Mouse (Mus musculus) MEL (cell line): ENCODE results near the gene Zbtb38. TPM values are rescaled to one million over a fixed set of nuclear protein-coding genes. Genes with fewer than 3 reads are reported as not detected.
A peak's percentile ranks its signal among the peaks of the same experiment; 100 is the strongest.

Experiments
- DNase-seq: peaks from one replicate; pipeline ENCODE4 v3.0.0; 2011; ENCODE audit warnings: low read depth, low spot score
- H3K27ac ChIP-seq: 2 replicates; pipeline ENCODE4 v1.5.1; 2012; ENCODE audit warnings: low read depth, mild to moderate bottlenecking, control low read depth, low read length, moderate library complexity; ENCODE audit not compliant: control insufficient read depth
- H3K27me3 ChIP-seq, 2 experiments: fragments of 150-350 bp in 1 of 2; sonication (generic) in 1 of 2; 2 replicates each; pipeline ENCODE4 v1.6.1; 2012; ENCODE audit warnings: low read length in 2 of 2, mild to moderate bottlenecking in 2 of 2, improper control_type of control experiment in 1 of 2, moderate library complexity in 1 of 2; ENCODE audit not compliant: insufficient read depth in 2 of 2, control insufficient read depth in 1 of 2
- H3K36me3 ChIP-seq, 2 experiments: 2 replicates each; pipeline ENCODE4 v1.6.1; 2012 to 2014; ENCODE audit warnings: low read length in 2 of 2, improper control_type of control experiment in 1 of 2, inconsistent platforms in 1 of 2, mild to moderate bottlenecking in 1 of 2; ENCODE audit not compliant: insufficient read depth in 2 of 2, control insufficient read depth in 1 of 2
- H3K4me1 ChIP-seq, 2 experiments: fragments of 150-350 bp in 1 of 2; sonication (generic) in 1 of 2; 2 replicates each; pipeline ENCODE4 v1.6.1; 2012; ENCODE audit warnings: low read length in 2 of 2, improper control_type of control experiment in 1 of 2, mild to moderate bottlenecking in 1 of 2; ENCODE audit not compliant: insufficient read depth in 2 of 2, control insufficient read depth in 1 of 2
- H3K4me3 ChIP-seq, 2 experiments: fragments of 150-350 bp in 1 of 2; sonication (generic) in 1 of 2; 2 replicates each; pipeline ENCODE4 v1.5.1; 2012; ENCODE audit warnings: low read depth in 2 of 2, low read length in 2 of 2, mild to moderate bottlenecking in 2 of 2, moderate library complexity in 2 of 2, control low read depth in 1 of 2, improper control_type of control experiment in 1 of 2; ENCODE audit not compliant: control insufficient read depth in 1 of 2, insufficient read depth in 1 of 2
- H3K79me2 ChIP-seq: 2 replicates; pipeline ENCODE4 v1.6.1; 2012; ENCODE audit warnings: mild to moderate bottlenecking, low read length, moderate library complexity; ENCODE audit not compliant: control insufficient read depth, poor library complexity, insufficient read depth
- H3K9ac ChIP-seq: 2 replicates; pipeline ENCODE4 v1.6.1; 2012; ENCODE audit warnings: low read depth, mild to moderate bottlenecking, control low read depth, low read length, moderate library complexity; ENCODE audit not compliant: control insufficient read depth, poor library complexity, severe bottlenecking
- H3K9me3 ChIP-seq: fragments of 150-350 bp; sonication (generic); replicated peaks from 2 replicates; pipeline ENCODE4 v1.6.1; 2012; ENCODE audit warnings: mild to moderate bottlenecking, low read length, improper control_type of control experiment, moderate library complexity; ENCODE audit not compliant: insufficient read depth
- CHD2 ChIP-seq: IDR thresholded peaks from 2 replicates; pipeline ENCODE4 v1.6.1; 2011; ENCODE audit warnings: low read length, improper control_type of control experiment
- ELF1 ChIP-seq: IDR thresholded peaks from 2 replicates; pipeline ENCODE4 v1.6.1; 2014; ENCODE audit warnings: low read depth, mild to moderate bottlenecking, inconsistent platforms, low read length, improper control_type of control experiment, moderate library complexity
- EP300 ChIP-seq, 2 experiments: IDR thresholded peaks; 2 replicates each; pipeline ENCODE4 v1.6.1; 2011; ENCODE audit warnings: improper control_type of control experiment in 2 of 2, low read length in 2 of 2, low read depth in 1 of 2, mild to moderate bottlenecking in 1 of 2
- ETS1 ChIP-seq: IDR thresholded peaks from 2 replicates; pipeline ENCODE4 v1.6.1; 2012; ENCODE audit warnings: low read depth, mild to moderate bottlenecking, inconsistent platforms, low read length, improper control_type of control experiment, moderate library complexity
- GABPA ChIP-seq: IDR thresholded peaks from 2 replicates; pipeline ENCODE4 v1.6.1; 2012; ENCODE audit warnings: low read depth, mild to moderate bottlenecking, inconsistent platforms, low read length, improper control_type of control experiment, moderate library complexity
- GATA1 ChIP-seq: IDR thresholded peaks from 2 replicates; pipeline ENCODE4 v1.6.1; 2011; ENCODE audit warnings: low read depth, low read length, improper control_type of control experiment
- JUND ChIP-seq: IDR thresholded peaks from 2 replicates; pipeline ENCODE4 v1.6.1; 2011; ENCODE audit warnings: low read depth, mild to moderate bottlenecking, improper control_type of control experiment, low read length
- KAT2A ChIP-seq: conservative IDR thresholded peaks from 2 replicates; pipeline ENCODE4 v1.6.1; 2012; ENCODE audit warnings: low read depth, low read length, improper control_type of control experiment, inconsistent platforms
- MAFK ChIP-seq: IDR thresholded peaks from 2 replicates; pipeline ENCODE4 v1.6.1; 2011; ENCODE audit warnings: low read depth, mild to moderate bottlenecking, low read length, improper control_type of control experiment, borderline replicate concordance
- MAX ChIP-seq: IDR thresholded peaks from 2 replicates; pipeline ENCODE4 v1.6.1; 2011; ENCODE audit warnings: low read length, improper control_type of control experiment
- MEF2A ChIP-seq: IDR thresholded peaks from 2 replicates; pipeline ENCODE4 v1.6.1; 2014; ENCODE audit warnings: low read depth, mild to moderate bottlenecking, inconsistent platforms, low read length, improper control_type of control experiment; ENCODE audit not compliant: poor library complexity, insufficient replicate concordance, severe bottlenecking; ENCODE audit errors: extremely low read depth
- MXI1 ChIP-seq: IDR thresholded peaks from 2 replicates; pipeline ENCODE4 v1.6.1; 2011; ENCODE audit warnings: mild to moderate bottlenecking, low read depth, low read length, improper control_type of control experiment
- MYB ChIP-seq: IDR thresholded peaks from 2 replicates; pipeline ENCODE4 v1.6.1; 2011; ENCODE audit warnings: mild to moderate bottlenecking, low read depth, low read length, improper control_type of control experiment
- MYC ChIP-seq: IDR thresholded peaks from 2 replicates; pipeline ENCODE4 v1.6.1; 2011; ENCODE audit warnings: low read depth, mild to moderate bottlenecking, low read length, improper control_type of control experiment, moderate library complexity
- NRF1 ChIP-seq: IDR thresholded peaks from 2 replicates; pipeline ENCODE4 v1.6.1; 2014; ENCODE audit warnings: low read depth, mild to moderate bottlenecking, inconsistent platforms, low read length, improper control_type of control experiment, moderate library complexity; ENCODE audit not compliant: poor library complexity, insufficient read depth, severe bottlenecking
- POLR2A ChIP-seq, 2 experiments: IDR thresholded peaks; 2 replicates each; pipeline ENCODE4 v1.6.1; 2011 to 2012; ENCODE audit warnings: low read length in 2 of 2, mild to moderate bottlenecking in 2 of 2, control low read depth in 1 of 2, improper control_type of control experiment in 1 of 2, low read depth in 1 of 2, moderate library complexity in 1 of 2; ENCODE audit not compliant: control insufficient read depth in 1 of 2, insufficient read depth in 1 of 2, poor library complexity in 1 of 2
- POLR2AphosphoS2 ChIP-seq: IDR thresholded peaks from 2 replicates; pipeline ENCODE4 v1.6.1; 2011; ENCODE audit warnings: low read length, improper control_type of control experiment
- POLR2AphosphoS5 ChIP-seq: IDR thresholded peaks from 2 replicates; pipeline ENCODE4 v1.6.1; 2012; ENCODE audit warnings: low read depth, borderline replicate concordance, mild to moderate bottlenecking, inconsistent platforms, low read length, moderate library complexity, mixed read lengths
- RCOR1 ChIP-seq: IDR thresholded peaks from 2 replicates; pipeline ENCODE4 v1.6.1; 2012; ENCODE audit warnings: low read depth, mild to moderate bottlenecking, inconsistent platforms, low read length, improper control_type of control experiment
- SIN3A ChIP-seq: IDR thresholded peaks from 2 replicates; pipeline ENCODE4 v1.6.1; 2012; ENCODE audit warnings: low read length, improper control_type of control experiment, inconsistent platforms
- TCF12 ChIP-seq: IDR thresholded peaks from 2 replicates; pipeline ENCODE4 v1.6.1; 2014; ENCODE audit warnings: low read depth, mild to moderate bottlenecking, inconsistent platforms, low read length, improper control_type of control experiment, moderate library complexity
- UBTF ChIP-seq: IDR thresholded peaks from 2 replicates; pipeline ENCODE4 v1.6.1; 2012; ENCODE audit warnings: low read depth, mild to moderate bottlenecking, inconsistent platforms, low read length, improper control_type of control experiment, moderate library complexity, borderline replicate concordance; ENCODE audit not compliant: insufficient read depth
- USF1 ChIP-seq: IDR thresholded peaks from 2 replicates; pipeline ENCODE4 v1.6.1; 2014; ENCODE audit warnings: low read depth, mild to moderate bottlenecking, inconsistent platforms, low read length, improper control_type of control experiment, moderate library complexity
- USF2 ChIP-seq, 2 experiments: IDR thresholded peaks; 2 replicates each; pipeline ENCODE4 v1.6.1; 2011 to 2012; ENCODE audit warnings: improper control_type of control experiment in 2 of 2, low read length in 2 of 2, borderline replicate concordance in 1 of 2, inconsistent platforms in 1 of 2, low read depth in 1 of 2, mild to moderate bottlenecking in 1 of 2; ENCODE audit not compliant: insufficient read depth in 1 of 2
- ZC3H11A ChIP-seq: IDR thresholded peaks from 2 replicates; pipeline ENCODE4 v1.6.1; 2012; ENCODE audit warnings: low read depth, mild to moderate bottlenecking, inconsistent platforms, low read length, improper control_type of control experiment
- ZNF384 ChIP-seq: IDR thresholded peaks from 2 replicates; pipeline ENCODE4 v1.6.1; 2012; ENCODE audit warnings: low read depth, mild to moderate bottlenecking, inconsistent platforms, low read length, improper control_type of control experiment
- polyA plus RNA-seq, 2 experiments: library from polyadenylated mRNA; stranded (reverse) in 1 of 2; unstranded in 1 of 2; fragments of >175 nt in 1 of 2; fragments of >200 nt in 1 of 2; gene quantifications; 2 replicates each; pipeline versions ENCODE4 v1.2.1 to v1.2.4; 2012; ENCODE audit warnings: low replicate concordance in 2 of 2, low read depth in 1 of 2; ENCODE audit not compliant: insufficient read length in 2 of 2, insufficient read depth in 1 of 2, missing spikeins in 1 of 2
- total RNA-seq: library from RNA; depleted of rRNA; stranded (reverse); fragments of 300-350 nt; gene quantifications from 2 replicates; pipeline ENCODE4 v1.2.3, GENCODE M21; 2012

Zbtb38 gene
- total and polyA plus RNA-seq, 3 experiments = 10.9 to 65.0 (median 12.2) TPM

DNA sequence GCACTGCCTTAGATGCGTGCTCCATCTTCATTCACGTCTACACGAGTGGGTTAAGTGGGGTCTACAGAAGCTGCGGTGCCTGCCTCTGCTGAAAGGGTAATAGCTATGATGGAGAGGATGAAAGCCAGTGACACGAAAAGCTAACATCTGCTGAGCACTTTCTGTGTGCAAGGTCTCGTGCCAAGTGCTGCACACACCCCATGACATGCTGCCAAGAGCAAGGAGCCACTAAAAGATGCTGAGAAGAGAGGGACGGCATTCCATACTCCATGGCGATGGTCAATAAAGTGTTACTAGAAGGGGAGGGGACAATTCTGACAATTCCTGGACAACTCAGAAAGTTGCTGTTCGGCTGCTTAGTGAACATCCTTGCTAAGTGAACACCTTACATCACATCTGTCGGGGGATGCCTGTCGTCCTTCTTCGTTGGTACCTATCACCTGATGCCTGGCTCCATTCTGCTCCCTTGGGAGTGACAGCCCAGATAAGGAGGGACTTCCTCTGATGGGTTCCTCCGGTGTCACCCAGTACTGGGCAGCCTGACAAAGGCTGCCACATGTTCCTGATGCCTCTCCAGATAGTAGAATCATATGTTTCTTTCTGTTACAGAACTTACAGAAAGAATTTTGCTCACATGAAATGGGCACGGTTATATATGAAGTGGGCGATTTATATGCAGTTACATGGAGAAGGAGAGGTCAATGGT is 42.2 kb downstream of the Zbtb38 start:
- H3K27ac ChIP-seq = peak overlapping the region; percentile 61

DNA sequence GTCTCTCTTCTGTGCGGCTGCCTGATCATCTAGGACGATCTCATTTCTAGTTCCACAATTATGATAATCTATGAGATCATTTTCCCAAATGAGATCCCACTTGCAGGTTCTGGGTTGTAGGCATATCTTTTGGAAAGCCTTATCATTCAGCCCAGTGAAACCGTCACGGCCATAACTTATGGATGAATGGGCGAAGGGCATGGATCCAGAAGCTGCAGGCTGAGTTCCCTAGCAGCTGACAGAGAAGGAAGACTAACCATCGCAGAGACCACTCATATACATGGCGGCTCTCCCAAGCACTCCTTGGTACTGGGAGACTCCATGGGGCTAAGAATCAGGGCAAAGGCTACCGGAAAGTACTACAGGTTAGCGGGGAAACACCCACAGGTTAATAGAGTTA is 43.7 kb downstream of the Zbtb38 start:
- peaks cover 11% of the 10 kb centered on the region for H3K79me2 ChIP-seq
- TF ChIP-seq POLR2AphosphoS2 = no peak
- TF ChIP-seq POLR2A (IDR thresholded peaks at IDR 0.05; ENCODE audit: control insufficient read depth in 1 of 2, insufficient read depth in 1 of 2, low read depth in 1 of 2, low read length in 2 of 2, poor library complexity in 1 of 2) = no peak
- TF ChIP-seq USF2 (IDR thresholded peaks at IDR 0.05; ENCODE audit: borderline replicate concordance in 1 of 2, insufficient read depth in 1 of 2, low read depth in 1 of 2, low read length in 2 of 2) = no peak
- TF ChIP-seq MYB = no peak
- no peak for TF ChIP-seq ELF1
- TF ChIP-seq MAFK = no peak
- no peak for DNase-seq
- H3K9me3 ChIP-seq = no peaks in the 10 kb centered on the region
- peaks cover 0 to 19% of the 10 kb centered on the region in 2 experiments; a peak in 3 of 4 replicates for H3K36me3 ChIP-seq
- H3K4me1 ChIP-seq = peaks cover 18 to 21% of the 10 kb centered on the region in 2 experiments
- H3K4me3 ChIP-seq = no peak overlapping the region
- no peak overlapping the region for H3K9ac ChIP-seq
- no peak overlapping the region for H3K27ac ChIP-seq
- H3K27me3 ChIP-seq = no peaks in the 10 kb centered on the region

More for the DNA sequence above, 42.2 kb downstream of the Zbtb38 start:
- TF ChIP-seq CHD2 (no peak), MAFK (peak; percentile 11; the same call in 1 of the 2 replicates), ZNF384 (no peak), MYB (0 out of 2 replicates have a peak, but pooled peaks have one; percentile 34), ELF1 (0 out of 2 replicates have a peak, but pooled peaks have one; percentile 29), NRF1 (no peak), SIN3A (peak; percentile 92), MAX (peak; percentile 79), JUND (no peak), GATA1 (peak; percentile 83), USF1 (peak; percentile 65), GABPA (no peak), TCF12 (peak; percentile 72), KAT2A (0 out of 2 replicates have a peak, but pooled peaks have one; percentile 37), ETS1 (peak; percentile 99), ZC3H11A (no peak), MYC (peak; percentile 71; the same call in 1 of the 2 replicates), RCOR1 (peak; percentile 67), MXI1 (peak; percentile 92), POLR2AphosphoS5 (no peak), EP300 (IDR thresholded peaks at IDR 0.05; ENCODE audit: low read depth in 1 of 2, low read length in 2 of 2) (peak; percentile 77 to 83), MEF2A (no peak), UBTF (no peak)
- no peaks in the 10 kb centered on the region for H3K9me3 ChIP-seq
- DNase-seq = peak; percentile 64
- no peaks in the 10 kb centered on the region for H3K27me3 ChIP-seq
- H3K4me1 ChIP-seq = peaks cover 21 to 24% of the 10 kb centered on the region in 2 experiments
- peaks cover 11% of the 10 kb centered on the region for H3K79me2 ChIP-seq
- H3K4me3 ChIP-seq = no peak overlapping the region
- peaks cover 0 to 19% of the 10 kb centered on the region in 2 experiments; a peak in 2 of 4 replicates for H3K36me3 ChIP-seq
- no peak overlapping the region; the same call in 1 of the 2 replicates for H3K9ac ChIP-seq
